Mouse (Mus musculus): ENCODE measurements around the gene Olfr820.
"Not testable (repeated sequence)": the region's sequence is repeated elsewhere in the genome, so short reads cannot be mapped to it uniquely, and the experiment has no call there.

Gene Olfr820

DNA sequence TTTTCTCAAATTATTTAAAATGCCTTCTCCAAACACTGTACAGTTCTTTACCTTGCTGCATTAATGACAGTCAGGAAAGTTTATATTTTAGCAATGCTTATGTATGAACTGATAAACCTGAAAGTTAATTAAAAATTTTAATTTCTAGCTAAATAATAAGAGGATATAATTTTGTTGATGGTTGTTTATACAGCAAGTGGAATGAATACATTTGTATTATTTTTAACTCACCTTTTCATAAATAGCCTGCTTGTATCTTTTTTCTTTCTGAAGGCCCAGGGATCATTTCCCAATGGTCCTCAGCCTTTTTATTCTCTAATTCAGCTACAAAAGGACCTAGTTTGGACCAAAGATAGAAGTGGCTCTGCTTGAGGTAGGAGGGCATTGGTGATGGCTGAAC lies at the start of gene Olfr820:
Olfr820 (plus strand) TSS at position 301 of the 400 bp plus-strand sequence.
- ChIA-PET POLR2A (no interaction called here), CTCF (no interaction called here)

- POLR2A ChIA-PET: not testable (repeated sequence)
Observed at GRCm38 (mm10) chr10:129966232-129966631, 46.2 kb upstream of the Olfr820 start.

GRCm38 (mm10) chr10:129967166-129967565 lies 45.3 kb upstream of the Olfr820 start, which contains the start of gene Olfr819:
Gene Olfr819 (minus strand): TSS chr10:129967266.
- CTCF ChIA-PET, POLR2A ChIA-PET: not testable (repeated sequence)

More at GRCm38 (mm10) chr10:129966232-129966631, 46.2 kb upstream of the Olfr820 start:
- CTCF ChIA-PET: not testable (repeated sequence)

DNA sequence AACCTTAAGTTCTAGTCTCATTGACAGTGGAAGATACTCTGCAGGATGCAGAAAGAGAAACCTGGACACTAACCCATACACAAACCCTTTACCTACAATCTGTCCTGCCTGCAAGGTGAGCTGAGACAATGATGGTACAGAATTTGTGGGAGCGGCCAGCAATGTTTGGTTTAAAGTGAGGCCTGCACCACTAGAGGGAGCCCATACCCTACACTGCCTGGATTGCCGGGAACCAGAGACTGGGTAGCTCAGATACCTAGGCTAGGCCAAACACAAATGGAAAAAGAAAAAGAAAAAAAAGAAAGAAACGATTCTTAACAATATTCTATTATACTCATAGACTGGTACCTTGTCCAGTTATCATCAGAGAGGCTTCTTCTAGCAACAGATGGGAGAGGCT lies 39.4 kb upstream of the Olfr820 start:
- POLR2A ChIA-PET: not testable (repeated sequence)

DNA sequence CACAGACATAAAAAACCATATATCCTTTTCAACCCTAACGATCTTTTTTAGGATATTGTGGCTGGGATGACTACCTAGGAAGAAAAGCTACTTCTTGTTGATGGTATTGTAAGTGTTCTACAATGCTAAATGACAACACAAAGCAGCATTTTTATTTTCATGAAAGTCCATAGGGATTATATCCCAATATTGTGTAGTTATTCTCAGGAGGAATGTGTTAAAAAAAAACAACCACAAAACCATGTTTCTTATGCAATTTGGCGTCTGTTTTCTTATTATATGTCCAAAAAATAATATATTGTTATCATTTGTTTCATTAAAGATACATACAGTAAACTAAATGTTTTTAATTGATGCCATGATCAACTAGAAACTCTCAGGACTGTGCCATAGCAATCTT lies 36.4 kb upstream of the Olfr820 start, which contains the start of gene Olfr247:
Olfr247 (minus strand) TSS at position 101 of the 400 bp plus-strand sequence.
- CTCF ChIA-PET, POLR2A ChIA-PET: not testable (repeated sequence)

More for the DNA sequence above, 39.4 kb upstream of the Olfr820 start:
- CTCF ChIA-PET: not testable (repeated sequence)

GRCm38 (mm10) chr10:129981867-129982266 lies 30.6 kb upstream of the Olfr820 start:
- POLR2A ChIA-PET, CTCF ChIA-PET: not testable (repeated sequence)

- POLR2A ChIA-PET, CTCF ChIA-PET: not testable (repeated sequence)
Observed at GRCm38 (mm10) chr10:129984962-129985361, 27.5 kb upstream of the Olfr820 start, which contains the start of gene Gm10310. Gene Gm10310 (minus strand): TSS chr10:129985062.

- CTCF ChIA-PET, POLR2A ChIA-PET: not testable (repeated sequence)
Observed at GRCm38 (mm10) chr10:130004104-130004503, 8.3 kb upstream of the Olfr820 start.

- CTCF ChIA-PET, POLR2A ChIA-PET: not testable (repeated sequence)
Observed at GRCm38 (mm10) chr10:130005366-130005765, 7.1 kb upstream of the Olfr820 start.

DNA sequence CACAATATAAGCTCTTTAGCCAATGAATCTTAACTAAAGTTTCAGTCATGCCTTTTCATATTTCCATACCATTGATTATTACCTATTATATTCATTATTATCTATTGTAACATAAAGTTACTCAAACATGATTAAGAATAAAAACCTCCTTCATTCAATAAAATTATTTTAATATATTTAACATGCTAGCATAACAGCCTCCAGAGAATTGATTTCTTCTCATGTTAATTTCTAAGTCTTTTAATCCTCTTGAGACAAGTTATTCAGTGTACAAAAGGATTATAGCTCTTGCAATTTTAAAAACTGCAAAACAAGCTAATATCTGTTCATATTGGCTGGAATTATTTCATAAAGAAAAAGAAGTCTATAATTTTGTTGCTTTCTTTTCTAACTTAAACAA lies 17.6 kb downstream of the Olfr820 start, which contains the start of gene Olfr821:
Olfr821 (plus strand) TSS at position 301 of the 400 bp plus-strand sequence.
- ChIA-PET POLR2A (no interaction called here), CTCF (no interaction called here)

DNA sequence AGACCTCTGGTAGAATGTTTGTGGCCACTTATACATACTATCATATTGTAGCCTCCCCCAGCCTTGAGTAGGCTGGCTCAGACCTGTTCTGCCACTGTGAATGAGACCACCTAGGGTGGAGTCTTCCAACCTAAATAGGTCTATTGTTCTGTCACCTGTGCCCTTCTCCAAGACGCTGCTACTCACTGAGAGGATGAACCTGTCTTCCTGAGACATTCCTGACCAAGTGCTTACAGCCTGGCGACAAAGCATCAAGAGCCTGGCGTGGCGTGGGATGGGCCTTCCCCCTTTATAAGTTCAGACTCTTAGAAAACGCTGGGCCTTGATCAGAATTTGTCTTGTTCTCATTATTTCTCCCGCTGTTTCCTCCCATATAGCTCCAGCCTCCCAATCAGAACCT lies 24.7 kb downstream of the Olfr820 start:
- POLR2A ChIA-PET: no interaction called here
- CTCF ChIA-PET: no interaction called here
